Mouse (Mus musculus): Measurements from ENCODE around the gene Tmem120a.
A peak's percentile ranks its signal among the peaks of the same experiment; 100 is the strongest.

The Tmem120a gene

GRCm38 (mm10) chr5:135743741-135744609, at the start of gene Tmem120a:
TSS of gene Tmem120a (minus strand) at chr5:135744448.
- DNase-seq (ENCODE audit: low spot score) = peak; percentile 90

- no peak for DNase-seq (ENCODE audit: low spot score)
These were observed 38.7 kb upstream of the Tmem120a start for GRCm38 (mm10) chr5:135782901-135783300.

- no peak for DNase-seq (ENCODE audit: low spot score)
These were observed 36.1 kb upstream of the Tmem120a start for GRCm38 (mm10) chr5:135780331-135780730.

DNA sequence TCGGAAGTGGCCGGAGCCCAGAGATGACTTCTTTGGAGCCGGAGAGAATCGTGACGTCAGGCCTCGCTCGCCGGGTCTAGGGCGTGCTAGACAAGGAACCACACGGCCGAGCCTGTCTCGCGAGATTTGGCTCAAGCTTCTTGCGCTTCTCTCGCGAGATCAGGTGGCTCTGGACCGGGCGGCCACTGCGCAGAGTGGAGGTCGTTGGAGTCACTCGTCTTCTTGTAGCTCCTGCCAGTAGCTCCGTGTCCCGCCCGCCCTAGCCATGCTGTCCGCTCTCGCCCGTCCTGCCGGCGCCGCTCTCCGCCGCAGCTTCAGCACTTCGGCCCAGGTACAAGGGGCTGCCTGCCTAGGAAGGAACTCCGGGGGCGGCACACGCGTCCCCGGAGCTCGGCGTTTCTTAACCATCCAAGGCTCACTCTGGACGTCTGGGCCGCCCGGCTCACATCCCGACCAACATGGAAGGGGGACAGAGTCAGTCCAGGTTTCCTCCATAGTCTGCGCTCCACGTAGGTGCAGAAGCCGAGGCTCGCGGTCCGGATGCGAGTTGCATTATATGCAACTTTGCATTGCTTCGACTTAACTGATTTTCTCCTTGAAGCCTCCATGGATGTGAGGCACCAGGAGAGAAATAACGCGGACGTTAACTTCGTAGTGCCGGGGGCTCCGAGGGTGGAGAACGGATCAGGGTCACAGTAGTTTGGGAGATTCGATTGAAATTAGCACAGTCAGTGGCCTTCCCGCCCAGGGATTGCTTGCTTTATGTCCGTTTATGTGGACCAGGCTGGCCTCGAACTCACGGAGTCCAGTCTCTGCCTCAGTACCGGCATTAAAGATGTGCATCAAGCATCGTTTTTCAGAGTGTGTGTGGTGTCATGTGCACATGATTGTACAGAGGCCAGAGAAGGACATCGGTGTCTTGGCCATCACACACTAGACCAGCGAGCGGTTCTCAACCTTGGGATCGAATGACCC, 34.5 kb upstream of the Tmem120a start, which contains the start of gene Mdh2:
Gene Mdh2, plus strand, starts transcription at position 10 of the 975 bp plus-strand sequence.
- DNase-seq (ENCODE audit: low spot score) = peak; percentile 97

DNA sequence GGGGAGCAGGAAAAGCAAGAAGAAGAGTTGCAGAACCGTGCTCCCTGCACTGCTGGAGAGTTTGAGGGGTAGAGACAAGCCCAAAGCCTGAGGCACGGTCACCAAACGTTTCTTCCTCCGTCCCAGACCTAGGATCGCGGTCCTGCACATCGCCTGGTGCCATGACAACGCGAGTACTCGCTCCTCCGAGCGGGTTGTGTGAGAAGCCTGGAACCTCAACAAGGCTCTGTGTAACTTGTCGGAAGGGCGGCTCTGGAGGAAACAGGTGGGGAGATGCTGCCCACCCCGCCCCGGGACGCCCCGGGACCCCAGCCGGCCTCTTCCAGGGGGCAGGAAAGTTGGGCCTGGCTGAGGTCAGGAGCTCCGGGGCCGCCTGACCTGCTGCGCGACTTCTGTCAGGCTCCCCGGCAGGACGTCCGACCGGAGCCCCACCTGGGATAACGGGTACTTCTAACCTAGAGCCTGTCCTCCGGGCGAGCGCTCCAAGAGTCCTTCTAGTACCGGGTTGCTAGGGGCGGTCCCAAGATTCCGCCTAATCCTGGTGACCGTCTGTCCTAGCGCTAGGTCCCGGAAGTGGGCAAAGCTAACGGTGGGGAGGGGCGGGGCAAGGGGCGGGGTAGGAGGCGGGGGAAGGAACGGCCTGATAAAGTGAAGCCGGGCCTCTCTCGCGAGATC, 33.7 kb upstream of the Tmem120a start, which contains the start of gene Styxl1:
Gene Styxl1, minus strand, starts transcription at position 590 of the 675 bp plus-strand sequence.
- DNase-seq (ENCODE audit: low spot score) = no peak

- DNase-seq (ENCODE audit: low spot score) = no peak
These were observed 32.3 kb upstream of the Tmem120a start for GRCm38 (mm10) chr5:135776546-135776945.

- DNase-seq (ENCODE audit: low spot score) = no peak
These were observed 28.3 kb upstream of the Tmem120a start for GRCm38 (mm10) chr5:135772519-135772918.

GRCm38 (mm10) chr5:135764971-135765370, 20.7 kb upstream of the Tmem120a start:
- DNase-seq (ENCODE audit: low spot score) = no peak

- DNase-seq (ENCODE audit: low spot score) = peak; percentile 70
These were observed 19.3 kb upstream of the Tmem120a start for GRCm38 (mm10) chr5:135763526-135763925.

DNA sequence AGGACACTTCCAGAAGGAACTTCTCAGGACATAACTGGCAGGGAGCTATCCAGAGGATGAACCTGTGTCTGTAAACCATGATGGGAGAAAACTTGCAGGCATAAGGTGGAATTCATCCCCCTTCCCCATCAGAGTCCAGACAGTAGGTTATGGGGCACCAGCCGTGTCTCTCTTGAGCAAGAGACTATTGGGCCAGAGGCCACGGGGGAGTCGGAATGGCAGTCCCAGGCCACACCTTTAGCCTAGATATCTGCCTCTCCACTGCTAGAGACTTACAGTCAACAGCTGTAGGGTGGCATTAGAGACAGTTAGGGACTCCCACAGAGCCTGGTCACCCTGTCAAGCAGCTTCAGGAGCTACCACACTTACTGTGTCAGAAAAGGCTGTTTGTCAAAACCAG, 17.6 kb upstream of the Tmem120a start:
- no peak for DNase-seq (ENCODE audit: low spot score)

- no peak for DNase-seq (ENCODE audit: low spot score)
These were observed 7.3 kb upstream of the Tmem120a start for GRCm38 (mm10) chr5:135751595-135751994.

GRCm38 (mm10) chr5:135751041-135751440, 6.8 kb upstream of the Tmem120a start:
- no peak for DNase-seq (ENCODE audit: low spot score)

- no peak for DNase-seq (ENCODE audit: low spot score)
These were observed 494 bp upstream of the Tmem120a start for GRCm38 (mm10) chr5:135744742-135745141.

DNA sequence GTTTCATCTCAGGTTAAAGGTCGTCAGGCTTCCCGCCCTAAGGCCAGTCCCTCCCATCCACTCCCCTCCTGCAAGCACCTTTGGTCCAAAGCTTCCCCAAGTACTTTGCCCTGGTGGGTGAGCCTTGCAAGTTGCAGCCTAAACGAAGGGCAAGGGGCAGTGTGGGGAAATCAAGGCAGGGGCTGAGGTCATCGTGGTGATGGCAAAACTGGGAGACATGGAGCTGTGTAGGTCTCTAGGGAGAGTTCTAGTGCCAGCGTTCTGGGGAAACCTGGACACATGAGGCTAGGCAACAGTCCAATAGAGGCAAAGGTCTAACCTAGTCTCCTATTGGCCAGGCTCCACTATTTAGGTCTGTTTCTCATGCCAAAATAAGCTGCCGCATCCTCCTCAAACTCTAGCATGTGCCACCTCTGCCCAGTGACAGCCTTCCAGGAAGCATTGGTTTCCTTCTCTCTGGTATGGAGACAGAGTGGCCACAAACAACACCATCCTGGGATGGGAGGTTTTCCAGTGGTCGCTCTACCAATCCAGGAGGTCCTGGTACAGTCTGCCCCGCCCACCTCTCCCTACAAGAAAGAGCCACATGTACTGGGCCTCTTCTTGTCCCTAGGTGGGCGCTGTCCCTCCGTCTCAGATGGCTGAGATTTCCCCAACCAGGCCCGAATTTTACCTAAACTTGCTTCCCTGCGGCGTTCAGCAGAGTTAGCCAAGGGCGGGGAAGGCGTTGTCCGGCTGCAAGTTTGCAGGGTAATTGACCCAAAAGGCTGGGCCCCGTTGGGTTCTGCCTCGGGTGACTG, 1.1 kb downstream of the Tmem120a start:
- no peak for DNase-seq (ENCODE audit: low spot score)

GRCm38 (mm10) chr5:135742156-135742555, 2.1 kb downstream of the Tmem120a start:
- DNase-seq (ENCODE audit: low spot score) = no peak

DNA sequence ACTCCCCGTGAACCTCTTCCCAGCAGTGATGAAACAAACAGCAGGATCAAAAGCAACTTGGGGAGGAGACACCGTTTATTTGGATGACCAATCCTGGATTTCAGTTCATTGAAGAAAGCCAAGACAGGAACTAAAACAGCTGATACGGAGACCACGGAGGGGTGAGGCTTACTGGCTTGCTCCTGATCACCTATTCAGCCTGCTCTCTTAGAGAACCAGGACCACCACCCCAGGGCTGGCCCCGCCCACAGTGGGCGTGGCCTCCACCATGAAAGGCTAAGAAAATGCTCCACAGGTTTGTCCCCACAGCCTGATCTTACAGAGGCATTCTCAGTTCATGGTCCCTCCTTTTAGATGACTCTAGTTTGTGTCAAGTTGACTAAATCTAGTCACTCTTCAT, 6.0 kb downstream of the Tmem120a start:
- no peak for DNase-seq (ENCODE audit: low spot score)

- no peak for DNase-seq (ENCODE audit: low spot score)
These were observed 7.1 kb downstream of the Tmem120a start for GRCm38 (mm10) chr5:135737154-135737553.

DNA sequence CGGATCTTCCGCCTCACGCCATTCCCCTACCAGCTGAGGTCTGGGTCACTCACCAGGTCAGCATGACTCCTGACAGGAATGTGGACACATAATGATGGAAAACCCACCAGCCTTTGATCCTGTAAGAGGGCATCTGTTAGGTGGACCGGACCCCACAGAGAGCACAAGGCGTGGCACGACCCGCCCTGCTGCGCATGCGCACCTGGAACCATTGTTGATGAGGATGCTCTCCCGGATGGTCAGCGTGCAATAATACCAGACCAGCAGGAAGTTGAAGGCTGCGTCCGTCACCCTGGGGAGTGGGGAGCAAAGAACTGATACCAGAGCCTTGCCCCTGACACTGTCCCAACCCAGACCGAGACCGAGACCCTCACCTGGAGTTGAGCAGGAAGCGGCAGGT, 7.7 kb downstream of the Tmem120a start:
- no peak for DNase-seq (ENCODE audit: low spot score)

GRCm38 (mm10) chr5:135735741-135736140, 8.5 kb downstream of the Tmem120a start:
- DNase-seq (ENCODE audit: low spot score) = no peak

DNA sequence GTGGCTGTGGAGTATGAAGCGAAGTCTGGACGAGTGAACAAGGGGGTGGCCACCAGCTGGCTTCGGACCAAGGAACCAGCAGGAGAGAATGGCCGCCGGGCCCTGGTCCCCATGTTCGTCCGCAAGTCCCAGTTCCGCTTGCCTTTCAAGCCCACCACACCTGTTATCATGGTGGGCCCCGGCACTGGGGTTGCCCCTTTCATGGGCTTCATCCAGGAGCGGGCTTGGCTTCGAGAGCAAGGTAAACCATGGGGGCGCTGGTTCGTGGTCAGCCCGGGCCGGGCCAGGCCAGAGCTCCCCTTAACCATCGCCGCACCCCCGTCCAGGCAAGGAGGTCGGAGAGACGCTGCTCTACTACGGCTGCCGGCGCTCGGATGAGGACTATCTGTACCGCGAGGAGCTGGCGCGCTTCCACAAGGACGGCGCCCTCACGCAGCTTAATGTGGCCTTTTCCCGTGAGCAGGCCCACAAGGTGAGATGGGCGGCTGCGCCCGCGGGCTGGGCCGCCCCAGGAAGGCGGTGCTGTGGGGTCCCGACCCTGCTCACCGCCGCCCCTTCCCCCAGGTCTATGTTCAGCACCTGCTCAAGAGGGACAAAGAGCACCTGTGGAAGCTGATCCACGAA, 10.1 kb downstream of the Tmem120a start:
- DNase-seq (ENCODE audit: low spot score) = no peak

DNA sequence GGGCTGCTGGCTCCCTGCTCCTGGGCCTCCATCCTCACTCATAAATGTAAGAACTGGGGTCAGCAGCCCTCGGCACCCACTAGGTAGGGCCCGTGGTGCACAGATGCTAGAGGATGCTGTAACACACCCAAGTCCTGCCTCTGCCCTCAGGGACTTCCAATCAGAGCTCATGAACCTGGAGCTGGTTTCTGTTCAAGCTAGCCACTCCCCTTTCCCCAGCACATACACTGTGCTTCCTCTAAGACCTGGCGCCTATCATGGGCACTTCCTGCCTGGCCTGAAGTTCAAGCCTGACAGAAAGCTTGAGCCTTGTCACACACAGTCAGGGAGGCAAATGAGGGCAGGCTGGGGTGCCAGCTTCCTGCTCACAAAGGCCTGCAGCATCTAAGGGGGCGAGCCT, 11.2 kb downstream of the Tmem120a start:
- no peak for DNase-seq (ENCODE audit: low spot score)

All from ovary, postnatal 14 days (tissue).